Mouse (Mus musculus): ENCODE results near the gene Tinagl1.

Gene Tinagl1

DNA sequence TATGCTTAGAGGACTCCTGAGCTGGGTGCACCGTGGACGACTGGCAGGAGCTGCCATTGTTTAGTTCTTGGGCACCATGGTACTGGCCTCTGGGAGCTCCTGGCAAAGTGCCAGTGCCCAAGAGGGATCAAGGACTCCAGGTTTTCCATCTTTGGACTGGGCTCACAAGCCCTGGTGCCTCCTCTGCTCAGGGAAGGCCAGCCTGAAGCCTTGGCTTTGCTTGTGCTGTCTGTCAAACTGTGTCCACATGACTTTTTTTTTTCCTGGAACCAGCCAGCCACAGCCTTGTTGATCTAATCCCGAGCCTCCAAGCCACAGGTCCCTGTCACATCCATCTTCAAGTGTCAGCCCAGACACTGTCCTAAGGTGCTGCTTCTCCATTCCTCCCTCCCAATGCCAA lies 33.1 kb downstream of the Tinagl1 start:
- in situ Hi-C loops (cut with MboI, MseI): no loop called here

DNA sequence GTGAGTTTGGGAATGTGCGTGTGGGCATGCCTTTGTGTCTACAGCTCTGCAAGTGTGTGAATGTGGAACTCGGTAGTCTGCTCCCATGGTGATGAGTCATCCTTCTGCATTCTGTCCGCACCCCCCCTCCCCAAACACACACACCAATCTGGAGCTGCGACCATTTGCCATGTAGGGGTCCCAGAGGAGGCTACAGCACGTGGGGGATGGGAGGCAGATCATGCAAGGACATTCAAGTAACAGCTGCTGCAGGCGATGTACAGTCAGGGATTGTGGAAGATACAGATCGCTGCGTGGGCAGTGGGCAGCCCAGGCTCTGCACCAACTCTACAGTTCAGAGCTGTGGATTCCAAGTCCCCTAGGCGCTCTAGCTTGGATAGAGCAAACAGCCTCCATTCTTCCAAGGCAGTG lies 33.9 kb downstream of the Tinagl1 start:
- in situ Hi-C loops (cut with MboI, MseI): no loop called here

DNA sequence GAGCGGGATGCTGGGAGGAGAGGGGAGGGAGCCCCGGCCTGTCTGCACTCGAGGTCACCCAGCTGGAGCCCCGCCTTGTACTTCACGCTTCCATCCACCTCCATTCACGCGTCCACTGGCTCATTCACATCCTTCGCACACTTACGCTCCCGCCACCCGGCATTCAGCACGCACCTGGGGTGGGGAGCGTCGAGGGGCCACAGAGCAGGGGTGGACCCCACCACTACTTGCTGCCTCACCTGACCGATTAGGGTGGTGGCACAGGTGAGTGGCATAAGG lies 35.8 kb downstream of the Tinagl1 start, which contains the start of gene Hcrtr1:
Hcrtr1 (minus strand) TSS at position 146 of the 279 bp plus-strand sequence.
- in situ Hi-C loops (cut with MboI, MseI): loop anchor here (5.0 kb wide), 1 partner anchor 48 kb away; no protein-coding TSS in a partner anchor

GRCm38 (mm10) chr4:130138441-130139213 lies 36.3 kb downstream of the Tinagl1 start:
- in situ Hi-C loops (cut with MboI, MseI): loop anchor here (5.0 kb wide), 1 partner anchor 49 kb away; no protein-coding TSS in a partner anchor

DNA sequence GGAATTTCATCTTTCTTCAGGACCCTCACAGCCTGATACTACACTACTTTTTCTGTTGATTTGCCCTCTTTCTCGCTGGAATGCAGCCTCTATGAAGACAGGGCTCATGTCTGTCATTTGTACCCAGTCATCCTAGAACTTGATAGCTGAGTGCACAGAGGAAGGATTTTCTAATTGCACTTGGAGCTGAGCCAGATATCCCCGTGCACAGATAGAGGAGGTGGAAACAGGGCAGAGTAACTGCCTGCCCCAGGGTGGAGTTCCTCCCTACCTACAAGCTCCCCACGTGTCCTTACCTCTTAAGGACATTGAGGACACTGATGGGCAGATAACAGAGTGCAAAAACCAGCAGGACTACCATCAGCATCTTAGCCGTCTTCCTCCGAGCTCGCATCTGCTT lies 41.5 kb downstream of the Tinagl1 start:
- in situ Hi-C loops (cut with MboI, MseI): no loop called here

DNA sequence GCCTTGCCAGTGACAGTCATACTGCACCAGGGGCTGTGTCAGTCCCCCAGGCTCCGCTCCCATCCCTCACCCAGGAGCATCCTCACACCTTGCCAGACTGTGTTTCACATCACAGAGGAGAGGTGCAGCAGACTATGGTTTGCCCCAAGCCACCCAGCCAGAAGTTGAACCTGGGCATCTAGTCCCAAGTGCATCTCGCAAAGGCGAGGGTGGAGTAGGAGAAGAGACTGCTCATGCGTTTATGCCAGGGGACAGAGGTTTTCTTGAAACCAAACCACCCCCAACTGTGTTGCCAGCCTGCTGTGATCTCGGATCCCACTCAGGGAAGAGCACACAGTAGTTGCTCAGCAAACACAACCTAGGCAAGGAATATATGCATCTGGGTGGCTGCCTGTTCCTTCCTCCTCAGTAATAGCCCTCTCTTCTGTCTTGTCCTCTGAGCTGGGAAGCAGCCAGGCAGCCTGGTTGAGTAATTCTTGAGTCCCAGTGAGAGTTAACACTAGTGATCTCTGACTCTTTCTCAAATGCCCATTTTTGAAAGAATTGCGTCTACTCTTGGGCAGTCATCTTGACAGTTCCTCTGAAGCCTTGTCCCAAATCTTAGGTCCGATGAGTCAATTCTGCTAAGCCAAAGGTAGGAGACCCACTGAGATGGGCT lies 43.3 kb downstream of the Tinagl1 start:
- in situ Hi-C loops (cut with MboI, MseI): no loop called here

GRCm38 (mm10) chr4:130130641-130131350 lies 44.1 kb downstream of the Tinagl1 start:
- in situ Hi-C loops (cut with MboI, MseI): no loop called here

GRCm38 (mm10) chr4:130130082-130130481 lies 44.8 kb downstream of the Tinagl1 start:
- in situ Hi-C loops (cut with MboI, MseI): no loop called here

- in situ Hi-C loops (cut with MboI, MseI): no loop called here
Observed at GRCm38 (mm10) chr4:130128907-130129306, 46.0 kb downstream of the Tinagl1 start.

DNA sequence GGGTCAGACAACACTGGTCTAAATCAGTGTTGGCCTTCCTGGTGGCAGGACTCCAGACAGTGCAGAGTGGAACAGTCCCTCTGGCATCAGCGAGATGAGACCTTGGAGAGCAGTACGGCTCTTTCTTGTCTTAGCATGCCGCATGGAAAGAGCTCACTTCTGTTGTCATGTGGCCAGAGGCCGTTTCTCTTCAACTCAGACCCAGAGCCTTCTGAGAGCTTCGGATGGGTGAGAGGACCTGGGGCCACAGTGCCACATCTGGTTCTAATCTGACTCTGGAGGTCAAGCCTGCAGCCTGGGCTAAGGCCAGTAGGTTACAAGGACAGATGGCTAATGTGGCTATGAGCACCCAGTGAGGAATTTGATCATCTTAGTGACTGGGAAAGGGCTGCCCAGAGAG lies 49.0 kb downstream of the Tinagl1 start:
- in situ Hi-C loops (cut with MboI, MseI): no loop called here

- in situ Hi-C loops (cut with MboI, MseI): no loop called here
Observed at GRCm38 (mm10) chr4:130125164-130125563, 49.8 kb downstream of the Tinagl1 start.

DNA sequence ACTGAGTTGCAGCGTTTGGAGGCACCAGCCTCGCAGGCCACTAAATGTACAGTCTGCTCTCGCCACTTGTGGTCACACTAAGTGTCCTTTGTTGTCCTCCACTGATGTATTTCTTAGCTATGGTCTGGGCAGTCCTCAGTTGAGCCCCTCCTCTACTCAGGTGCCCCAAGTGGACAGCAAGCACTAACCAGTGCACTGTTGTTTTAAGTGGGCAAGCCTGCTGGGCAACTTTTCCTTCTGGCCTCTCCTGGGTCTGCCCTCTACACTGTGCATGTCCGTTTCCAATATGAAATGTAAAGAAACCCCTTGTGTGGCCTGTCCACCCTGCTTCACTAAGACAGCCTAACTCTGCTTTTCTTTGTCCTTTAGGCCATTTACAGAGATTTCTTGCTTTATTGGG lies 50.8 kb downstream of the Tinagl1 start:
- in situ Hi-C loops (cut with MboI, MseI): no loop called here

DNA sequence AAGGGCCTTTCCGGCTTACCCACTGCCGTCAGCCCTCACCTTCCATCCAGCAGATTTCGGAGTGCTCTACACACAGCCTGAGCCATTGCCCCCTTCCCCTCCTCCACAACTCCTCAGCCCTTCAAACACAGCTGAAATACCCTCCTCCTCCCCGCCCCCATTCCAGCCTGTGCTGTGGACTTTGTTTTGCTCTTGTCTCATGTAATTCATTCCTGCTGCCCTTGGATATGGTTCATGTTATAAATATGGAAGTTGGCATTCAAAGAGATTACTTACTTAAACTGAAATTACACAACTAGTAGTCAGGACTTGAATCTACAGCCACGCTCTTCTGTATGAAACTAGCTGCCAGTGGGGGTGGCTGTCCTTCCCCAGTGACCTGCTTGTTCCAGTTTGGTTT lies 51.9 kb downstream of the Tinagl1 start:
- in situ Hi-C loops (cut with MboI, MseI): no loop called here

- in situ Hi-C loops (cut with MboI, MseI): no loop called here
Observed at GRCm38 (mm10) chr4:130121560-130121959, 53.4 kb downstream of the Tinagl1 start.

DNA sequence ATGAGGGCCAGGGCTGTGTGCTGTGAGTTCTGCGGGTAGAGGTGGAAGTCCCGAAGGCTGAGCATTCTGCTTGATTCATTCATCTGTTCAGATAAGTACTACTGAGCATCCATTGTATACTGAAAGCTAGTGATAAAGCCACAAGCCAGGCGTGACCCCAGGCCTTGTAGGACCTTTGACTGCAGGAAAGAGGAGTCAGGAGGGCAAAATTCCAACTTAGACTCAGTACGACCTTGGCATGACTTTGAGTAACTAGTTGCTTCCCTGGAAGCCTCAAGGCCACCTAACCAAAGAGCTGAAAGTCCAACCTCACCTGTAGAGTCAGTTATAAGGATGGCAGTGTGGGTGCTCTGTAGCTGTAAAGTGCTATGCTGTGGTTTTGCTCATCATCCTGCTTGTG lies 54.2 kb downstream of the Tinagl1 start:
- in situ Hi-C loops (cut with MboI, MseI): no loop called here

Measured in T-helper 1 cell (primary cell).